Mouse (Mus musculus): ENCODE measurements around the gene Eml6.

- no peak for TF ChIP-seq GATA1 (IDR thresholded peaks at IDR 0.05; ENCODE audit: low read length)
- TF ChIP-seq TAL1 (IDR thresholded peaks at IDR 0.05; ENCODE audit: low read length) = no peak
Observed at GRCm38 (mm10) chr11:29748750-29749467, 276.9 kb downstream of the Eml6 start.
